Mouse (Mus musculus) layer of hippocampus, adult 2 months (tissue): ENCODE measurements around the gene Filip1l. TPM values are rescaled to one million over a fixed set of nuclear protein-coding genes. Genes with fewer than 3 reads are reported as not detected.

Source experiments
- DNase-seq, 2 experiments: peaks; one replicate each; pipeline ENCODE4 v3.0.0; 2022; ENCODE audit warnings: low spot score in 2 of 2
- H3K27ac ChIP-seq: fragments of 200-600 bp; 2 replicates; pipeline ENCODE4 v1.8.1; 2022
- H3K4me3 ChIP-seq: fragments of 200-600 bp; 2 replicates; pipeline ENCODE4 v1.8.1; 2022; ENCODE audit warnings: mild to moderate bottlenecking
- CTCF ChIP-seq: fragments of 200-600 bp; conservative IDR thresholded peaks from 2 replicates; pipeline ENCODE4 v1.8.1; 2022; ENCODE audit warnings: antibody characterized with exemption, mild to moderate bottlenecking, moderate library complexity
- total RNA-seq, 2 experiments: library from RNA; stranded (reverse); gene quantifications; 2 replicates each; pipeline ENCODE4 v1.2.3; 2021

The Filip1l gene
- total RNA-seq, 2 experiments from 2014 or later, result 3.2 to 4.0 TPM

DNA sequence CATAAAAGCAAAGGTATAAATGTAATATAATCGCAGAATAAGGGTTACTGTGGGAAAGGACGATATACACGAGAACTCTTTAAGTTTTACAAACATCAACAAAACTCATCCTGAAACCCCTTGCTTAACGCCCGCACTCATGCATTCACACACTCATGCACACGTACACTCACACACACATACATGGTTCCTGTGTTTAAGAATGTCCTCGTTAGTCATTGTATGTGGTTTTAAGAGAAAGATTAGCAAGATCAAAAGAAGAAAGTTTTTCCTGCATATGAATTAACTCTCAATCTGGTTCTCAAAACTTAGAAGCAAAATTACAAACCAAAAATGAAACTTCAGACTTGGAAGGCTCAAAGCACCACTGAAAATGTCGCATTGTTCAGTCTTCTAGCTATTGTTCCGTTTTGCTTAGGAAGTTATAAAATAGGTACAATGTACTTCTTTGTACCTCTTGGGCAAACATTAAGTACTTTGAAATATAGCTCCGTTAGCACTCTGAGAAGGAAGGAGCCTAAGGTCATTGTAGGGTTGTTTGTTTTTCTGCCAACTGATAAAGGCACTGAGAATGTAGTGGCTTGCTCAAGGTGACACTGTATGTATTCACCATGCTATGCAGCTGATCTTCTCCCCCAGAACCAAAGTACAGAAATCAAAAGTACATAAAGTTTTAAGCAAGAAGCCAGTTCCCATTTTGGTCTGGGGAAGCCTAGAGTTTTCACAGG lies 142.7 kb downstream of the Filip1l start:
- Histone ChIP-seq H3K27ac (peak overlapping the region; percentile 52), H3K4me3 (no peak overlapping the region)
- TF ChIP-seq CTCF, result no peak
- no peak for DNase-seq

DNA sequence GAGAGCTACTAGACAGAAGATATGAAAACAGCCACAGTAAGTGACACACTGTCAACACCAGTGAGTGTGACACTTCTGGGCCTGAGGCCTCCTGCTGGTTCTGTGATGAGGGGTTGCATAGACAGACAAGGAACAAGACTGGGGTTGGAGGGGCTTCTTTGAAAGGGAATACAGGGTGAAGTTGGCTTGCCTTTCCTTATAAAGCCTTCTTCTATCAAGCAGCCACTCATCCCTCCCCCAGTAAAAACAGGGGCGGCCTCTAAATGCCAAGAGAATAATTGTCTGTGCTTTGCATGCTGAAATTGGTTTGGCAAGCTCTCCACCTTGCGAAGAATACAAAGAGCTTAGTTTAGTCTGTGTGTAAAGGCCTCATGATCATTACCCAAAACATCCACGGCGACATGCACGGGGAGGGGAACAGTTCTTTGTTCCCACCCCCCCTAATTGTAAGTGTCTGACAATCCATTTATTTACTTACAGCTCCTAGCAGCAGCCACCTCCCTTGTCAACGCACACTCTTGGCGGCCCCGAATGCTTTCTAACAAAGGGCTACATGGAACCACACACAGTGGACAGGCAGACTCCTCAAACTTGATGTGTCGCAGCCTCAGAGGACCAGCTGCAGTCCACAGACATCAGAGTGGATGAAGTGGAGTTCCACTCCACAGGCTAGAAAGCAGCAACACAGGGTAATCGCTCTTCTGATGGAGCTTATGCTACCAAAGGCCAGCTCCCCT lies 143.7 kb downstream of the Filip1l start:
- no peak for TF ChIP-seq CTCF
- H3K4me3 ChIP-seq, result no peak overlapping the region
- DNase-seq, result peak; percentile 26 to 40
- peak overlapping the region; percentile 52 for H3K27ac ChIP-seq

DNA sequence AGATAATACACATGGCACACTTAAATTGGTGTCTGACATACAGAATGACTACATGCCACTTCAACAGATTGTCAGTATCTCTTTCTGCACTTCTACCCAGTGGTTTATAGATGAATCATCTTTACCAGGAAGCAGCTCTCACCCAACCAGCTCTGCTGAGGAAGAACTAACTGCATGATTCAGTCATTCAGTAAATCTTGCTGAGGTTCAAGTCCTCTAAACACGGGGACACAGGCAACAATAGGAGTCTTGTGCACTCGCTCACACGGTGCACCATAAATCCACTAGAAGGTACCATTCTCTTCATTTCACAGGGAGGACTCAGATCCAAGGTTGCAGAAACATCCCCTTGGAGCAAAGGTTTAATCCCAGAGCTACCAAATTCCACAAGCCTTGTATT lies 148.0 kb downstream of the Filip1l start:
- H3K4me3 ChIP-seq, result no peak overlapping the region
- DNase-seq, result no peak
- no peak for TF ChIP-seq CTCF
- H3K27ac ChIP-seq, result no peak overlapping the region

DNA sequence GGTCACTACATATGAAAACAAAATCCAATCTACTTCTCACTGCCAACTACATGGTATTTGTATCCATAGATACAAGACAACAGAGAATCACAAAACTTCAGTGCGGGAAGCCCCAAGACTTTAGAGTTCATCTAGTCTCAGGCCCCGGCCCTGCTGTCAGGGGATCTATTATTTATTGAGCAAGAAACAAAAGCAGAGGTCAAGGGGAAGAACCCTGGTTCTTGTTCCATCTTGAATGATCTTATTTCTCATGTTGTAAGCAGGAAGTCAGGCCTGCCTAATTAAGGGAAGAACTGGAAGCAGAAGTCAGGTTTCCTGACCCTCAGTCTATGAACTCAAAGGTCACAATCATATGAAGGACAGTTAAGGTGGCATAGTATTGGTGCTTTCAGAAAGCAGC lies 149.3 kb downstream of the Filip1l start:
- TF ChIP-seq CTCF, result no peak
- Histone ChIP-seq H3K27ac (no peak overlapping the region), H3K4me3 (no peak overlapping the region)
- DNase-seq, result no peak

DNA sequence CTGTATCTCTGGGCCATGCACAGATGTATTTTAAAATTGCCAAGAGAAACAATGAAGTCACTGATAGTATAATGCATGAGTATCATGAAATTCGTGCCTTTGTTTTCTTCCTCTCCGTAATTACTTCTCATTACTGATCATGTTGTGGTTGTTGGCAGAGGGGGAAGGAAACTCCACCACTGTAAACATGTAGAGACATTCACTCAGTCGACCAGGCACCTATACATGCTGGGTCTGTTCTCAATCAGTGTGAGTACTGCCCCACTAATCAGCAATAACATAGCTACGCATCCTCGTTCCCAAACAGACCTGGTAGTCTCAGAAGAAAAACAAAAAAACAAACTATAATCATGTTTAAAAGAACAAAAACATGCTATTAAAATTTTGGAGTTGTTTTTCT lies 149.9 kb downstream of the Filip1l start:
- no peak for DNase-seq
- TF ChIP-seq CTCF, result no peak
- Histone ChIP-seq H3K27ac (no peak overlapping the region), H3K4me3 (no peak overlapping the region)

DNA sequence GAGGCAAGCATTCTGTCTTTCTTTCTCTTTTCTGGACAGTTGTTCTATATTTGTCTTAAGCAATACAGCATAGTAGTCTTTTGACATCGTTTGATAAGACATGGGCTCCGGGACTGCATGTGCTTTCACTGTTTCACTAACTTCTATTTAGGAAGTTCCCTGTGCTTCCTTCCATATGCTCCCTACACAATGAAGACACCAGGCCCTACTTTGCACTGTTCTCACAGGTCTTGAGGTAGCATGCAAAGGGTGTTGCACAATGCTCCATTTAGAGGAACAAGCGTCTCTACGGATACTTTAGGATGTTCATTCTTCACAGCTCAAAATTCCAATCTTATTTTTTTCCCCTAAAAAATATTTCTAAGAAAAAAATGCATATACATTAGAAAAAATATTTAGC lies 151.8 kb downstream of the Filip1l start:
- H3K27ac ChIP-seq, result no peak overlapping the region
- DNase-seq, result no peak
- no peak overlapping the region for H3K4me3 ChIP-seq
- TF ChIP-seq CTCF, result no peak

DNA sequence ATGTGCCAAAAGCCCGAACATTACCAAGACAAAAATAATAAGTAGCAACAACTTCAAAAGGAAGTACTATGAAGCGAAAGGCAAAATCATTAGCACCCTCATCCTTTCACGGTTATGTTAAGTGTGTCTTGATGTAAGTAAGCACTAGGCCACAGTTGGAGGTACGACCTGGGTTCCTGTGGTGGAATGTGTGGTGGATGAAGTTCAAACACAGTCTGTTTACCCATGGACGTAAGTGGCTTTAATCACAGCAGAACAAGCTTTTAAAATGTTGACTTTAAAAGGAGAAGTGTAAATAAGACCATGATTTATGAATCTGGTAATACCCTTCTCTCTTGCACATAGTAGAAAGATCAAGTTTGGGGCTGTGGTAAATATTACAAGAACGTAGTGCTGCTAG lies 153.2 kb downstream of the Filip1l start:
- no peak overlapping the region for H3K4me3 ChIP-seq
- no peak for TF ChIP-seq CTCF

DNA sequence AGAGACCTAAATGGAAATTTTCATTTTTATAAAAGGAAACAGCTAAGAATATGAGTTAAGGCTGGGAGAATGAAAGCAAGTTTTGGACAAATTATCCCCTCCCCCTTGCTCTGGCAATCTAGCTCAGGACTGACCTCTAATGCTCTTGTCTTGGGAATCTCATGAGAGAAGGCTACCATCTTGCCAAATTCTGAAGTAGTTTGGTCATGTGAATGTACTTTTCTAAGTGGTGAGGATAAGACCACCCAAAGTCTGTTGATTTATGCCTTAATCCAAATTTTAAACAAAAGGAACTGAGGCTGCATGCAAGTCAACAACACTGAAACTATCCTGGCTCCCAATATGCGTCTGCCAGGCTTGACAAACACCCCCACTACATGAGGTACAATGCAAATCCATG lies 155.5 kb downstream of the Filip1l start:
- Histone ChIP-seq H3K4me3 (no peak overlapping the region), H3K27ac (no peak overlapping the region)
- no peak for DNase-seq
- TF ChIP-seq CTCF, result no peak

More for the DNA sequence above, 153.2 kb downstream of the Filip1l start:
- DNase-seq, result no peak
- H3K27ac ChIP-seq, result no peak overlapping the region

DNA sequence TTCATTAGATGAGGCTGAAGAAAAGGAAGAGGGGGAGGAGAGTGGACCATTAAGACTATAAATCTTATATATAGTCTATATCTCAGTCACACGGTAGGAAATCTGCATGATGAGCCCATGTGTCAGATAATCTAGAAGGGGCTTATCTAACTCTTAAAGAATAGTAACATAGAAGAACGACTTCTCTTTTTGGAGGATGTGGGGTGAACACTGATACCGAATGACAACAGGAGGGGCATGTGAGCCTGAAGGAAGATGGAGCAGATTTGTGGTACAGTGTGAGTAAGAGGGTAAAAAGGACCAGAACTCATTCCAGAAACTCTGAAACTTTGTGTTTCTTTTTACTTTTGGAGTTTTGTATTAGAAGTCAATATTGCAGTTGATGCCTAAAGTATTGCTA lies 156.2 kb downstream of the Filip1l start:
- Histone ChIP-seq H3K4me3 (no peak overlapping the region), H3K27ac (no peak overlapping the region)
- TF ChIP-seq CTCF, result no peak
- DNase-seq, result no peak

DNA sequence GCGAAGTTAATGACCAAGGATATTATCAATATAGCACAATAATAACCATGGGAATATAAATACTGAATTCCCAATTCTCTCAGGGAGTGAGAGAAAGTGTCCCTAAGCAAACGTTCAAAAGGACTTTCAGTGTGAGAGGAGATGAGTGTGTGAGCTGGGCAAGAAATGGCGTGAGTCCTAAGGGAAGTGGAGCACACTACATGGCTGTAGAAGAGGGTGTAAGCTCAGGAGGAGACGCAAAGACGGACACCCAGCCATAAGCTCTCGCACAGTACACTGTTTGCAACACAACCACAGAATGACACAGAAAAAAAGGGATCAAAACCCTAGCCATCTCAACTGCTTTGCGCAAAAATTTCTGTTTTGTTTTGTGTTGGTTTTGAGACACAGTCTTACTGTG lies 160.7 kb downstream of the Filip1l start:
- DNase-seq, result no peak
- TF ChIP-seq CTCF, result no peak
- Histone ChIP-seq H3K4me3 (no peak overlapping the region), H3K27ac (no peak overlapping the region)

DNA sequence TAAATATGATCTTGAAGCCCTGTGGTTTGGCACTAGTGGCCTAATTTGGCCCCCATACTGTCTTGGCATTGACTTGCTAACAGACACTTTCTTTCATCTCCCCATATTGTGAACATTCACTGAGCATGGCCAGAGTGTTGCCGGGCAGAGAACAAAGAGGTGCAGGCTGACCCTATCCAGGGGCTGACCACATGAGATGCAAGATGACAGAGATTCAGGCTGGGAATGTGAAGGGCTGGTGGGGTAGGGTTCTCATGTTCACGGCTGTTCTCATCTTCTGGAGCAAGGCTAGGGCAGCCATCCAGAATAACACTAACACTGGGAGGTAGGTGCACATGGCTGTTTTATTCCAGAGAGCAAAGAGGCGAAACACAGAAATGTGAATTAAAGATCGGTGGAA lies 161.5 kb downstream of the Filip1l start:
- DNase-seq, result no peak
- Histone ChIP-seq H3K4me3 (no peak overlapping the region), H3K27ac (no peak overlapping the region)
- TF ChIP-seq CTCF, result no peak

DNA sequence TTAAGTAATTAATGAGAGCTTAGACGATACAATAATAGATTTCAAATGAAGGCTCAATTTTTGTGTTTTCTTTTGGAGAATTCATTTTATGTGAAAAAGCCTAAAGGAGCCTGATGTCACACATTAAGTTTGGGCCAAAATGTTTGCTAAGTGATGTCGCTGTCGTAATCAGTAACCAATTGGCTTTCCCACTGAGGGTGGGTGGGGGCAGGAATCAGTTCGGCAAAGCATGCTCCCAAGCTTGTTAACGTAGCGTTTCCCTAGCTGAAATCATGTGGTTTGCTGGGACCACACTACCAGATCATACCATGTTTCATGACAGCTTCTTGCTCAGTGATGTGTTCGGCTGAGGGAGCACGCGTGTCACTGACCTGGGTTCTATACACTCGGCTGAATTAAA lies 162.7 kb downstream of the Filip1l start:
- Histone ChIP-seq H3K4me3 (no peak overlapping the region), H3K27ac (no peak overlapping the region)
- TF ChIP-seq CTCF, result no peak
- DNase-seq, result no peak

DNA sequence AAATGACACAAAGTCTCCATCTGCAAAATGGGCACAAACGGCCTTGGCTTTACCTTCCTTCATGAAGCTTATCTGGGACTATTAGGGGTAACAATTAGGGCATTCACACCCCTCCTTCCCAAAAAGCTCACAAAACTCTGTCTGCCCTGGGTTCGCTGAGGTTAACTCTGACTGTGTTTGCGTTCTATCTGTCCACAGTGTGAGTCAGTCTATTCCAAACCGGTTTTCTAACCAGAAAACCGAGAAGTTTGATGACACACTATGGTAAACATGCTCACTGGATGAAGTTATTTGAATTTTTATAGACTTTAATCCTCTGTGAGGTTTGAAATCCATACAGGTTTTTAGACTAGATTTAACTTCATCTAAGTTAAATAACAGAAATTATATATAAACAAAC lies 172.2 kb downstream of the Filip1l start:
- no peak for TF ChIP-seq CTCF
- no peak for DNase-seq
- no peak overlapping the region for H3K27ac ChIP-seq
- H3K4me3 ChIP-seq, result no peak overlapping the region

DNA sequence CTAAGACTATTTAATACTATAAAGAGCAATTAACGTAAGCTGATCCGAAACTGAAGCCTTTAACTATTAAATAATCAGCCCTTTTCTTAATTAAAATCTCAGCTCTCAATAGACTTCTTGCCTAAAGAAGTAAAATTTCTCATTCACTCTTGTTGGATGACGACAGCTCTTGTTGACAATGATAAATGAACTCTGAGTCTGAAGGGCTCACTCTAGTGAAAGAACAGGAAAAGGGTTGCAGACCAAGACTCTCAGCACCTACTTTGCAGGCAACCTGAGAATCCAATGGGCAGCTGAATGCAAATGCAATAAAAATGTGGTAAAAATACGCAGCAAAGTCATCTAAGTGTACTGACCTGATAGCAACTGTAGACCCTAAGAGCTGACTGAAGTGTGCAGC lies 172.6 kb downstream of the Filip1l start:
- DNase-seq, result no peak
- Histone ChIP-seq H3K4me3 (no peak overlapping the region), H3K27ac (no peak overlapping the region)
- TF ChIP-seq CTCF, result no peak
